Mouse (Mus musculus): ENCODE measurements around the gene Tmem200b. TPM values are rescaled to one million over a fixed set of nuclear protein-coding genes. Genes with fewer than 3 reads are reported as not detected.

Gene Tmem200b
- total RNA-seq, 2 experiments from 2014 or later, result 1.2 to 1.3 TPM

GRCm38 (mm10) chr4:131910237-131910994 is 11.2 kb upstream of the Tmem200b start:
- DNase-seq (ENCODE audit: low spot score in 2 of 2), result no peak

GRCm38 (mm10) chr4:131911521-131911920 is 10.1 kb upstream of the Tmem200b start:
- DNase-seq (ENCODE audit: low spot score in 2 of 2), result no peak

GRCm38 (mm10) chr4:131913526-131913925 is 8.0 kb upstream of the Tmem200b start:
- DNase-seq (ENCODE audit: low spot score in 2 of 2), result no peak

GRCm38 (mm10) chr4:131914046-131914643 is 7.4 kb upstream of the Tmem200b start:
- DNase-seq (ENCODE audit: low spot score in 2 of 2), result no peak

GRCm38 (mm10) chr4:131914891-131915469 is 6.6 kb upstream of the Tmem200b start:
- DNase-seq (ENCODE audit: low spot score in 2 of 2), result no peak

GRCm38 (mm10) chr4:131915821-131916328 is 5.7 kb upstream of the Tmem200b start:
- DNase-seq (ENCODE audit: low spot score in 2 of 2), result no peak

- DNase-seq (ENCODE audit: low spot score in 2 of 2), result peak; percentile 28 to 73
Observed at GRCm38 (mm10) chr4:131916425-131916824, 5.1 kb upstream of the Tmem200b start.

- no peak for DNase-seq (ENCODE audit: low spot score in 2 of 2)
Observed at GRCm38 (mm10) chr4:131917010-131917555, 4.5 kb upstream of the Tmem200b start.

- no peak for DNase-seq (ENCODE audit: low spot score in 2 of 2)
Observed at GRCm38 (mm10) chr4:131918026-131918533, 3.5 kb upstream of the Tmem200b start.

GRCm38 (mm10) chr4:131918711-131919500 is 2.7 kb upstream of the Tmem200b start:
- no peak for DNase-seq (ENCODE audit: low spot score in 2 of 2)

- DNase-seq (ENCODE audit: low spot score in 2 of 2), result no peak
Observed at GRCm38 (mm10) chr4:131919506-131920140, 1.9 kb upstream of the Tmem200b start.

- no peak for DNase-seq (ENCODE audit: low spot score in 2 of 2)
Observed at GRCm38 (mm10) chr4:131920141-131920594, 1.4 kb upstream of the Tmem200b start.

GRCm38 (mm10) chr4:131920595-131921351 is 798 bp upstream of the Tmem200b start:
- DNase-seq (ENCODE audit: low spot score in 2 of 2), result no peak

- DNase-seq (ENCODE audit: low spot score in 2 of 2), result no peak
Observed at GRCm38 (mm10) chr4:131922404-131922803, 833 bp downstream of the Tmem200b start.

GRCm38 (mm10) chr4:131924096-131924810 is 2.7 kb downstream of the Tmem200b start:
- no peak for DNase-seq (ENCODE audit: low spot score in 2 of 2)

GRCm38 (mm10) chr4:131929146-131929545 is 7.6 kb downstream of the Tmem200b start:
- DNase-seq (ENCODE audit: low spot score in 2 of 2), result no peak

GRCm38 (mm10) chr4:131939459-131939858 is 17.9 kb downstream of the Tmem200b start:
- no peak for DNase-seq (ENCODE audit: low spot score in 2 of 2)

- no peak for DNase-seq (ENCODE audit: low spot score in 2 of 2)
Observed at GRCm38 (mm10) chr4:131940846-131941245, 19.3 kb downstream of the Tmem200b start.

GRCm38 (mm10) chr4:131947848-131948247 is 26.3 kb downstream of the Tmem200b start:
- no peak for DNase-seq (ENCODE audit: low spot score in 2 of 2)

Data from layer of hippocampus, adult 18-20 months (tissue).